Mouse (Mus musculus) brain, embryonic 14.5 days (tissue): ENCODE results near the gene Chrdl2.

Experiments used
- CTCF ChIP-seq: fragments of 200-500 bp; IDR thresholded peaks from 2 replicates; pipeline ENCODE4 v1.5.1; 2012; ENCODE audit warnings: inconsistent platforms, mild to moderate bottlenecking, moderate library complexity, borderline replicate concordance; ENCODE audit not compliant: insufficient read depth, insufficient read length; ENCODE audit errors: extremely low read depth
- POLR2A ChIP-seq: fragments of 200-500 bp; IDR thresholded peaks from 2 replicates; pipeline ENCODE4 v1.6.1; 2012; ENCODE audit warnings: mild to moderate bottlenecking, inconsistent platforms, borderline replicate concordance; ENCODE audit not compliant: poor library complexity, insufficient read depth, insufficient read length, severe bottlenecking; ENCODE audit errors: extremely low read depth

- no peak for TF ChIP-seq CTCF
- no peak for TF ChIP-seq POLR2A
These were observed 6.1 kb downstream of the Chrdl2 start for GRCm38 (mm10) chr7:100012085-100012484.
